ENCODE assay signal across 8 mouse cellular contexts in the genomic region with DNA sequence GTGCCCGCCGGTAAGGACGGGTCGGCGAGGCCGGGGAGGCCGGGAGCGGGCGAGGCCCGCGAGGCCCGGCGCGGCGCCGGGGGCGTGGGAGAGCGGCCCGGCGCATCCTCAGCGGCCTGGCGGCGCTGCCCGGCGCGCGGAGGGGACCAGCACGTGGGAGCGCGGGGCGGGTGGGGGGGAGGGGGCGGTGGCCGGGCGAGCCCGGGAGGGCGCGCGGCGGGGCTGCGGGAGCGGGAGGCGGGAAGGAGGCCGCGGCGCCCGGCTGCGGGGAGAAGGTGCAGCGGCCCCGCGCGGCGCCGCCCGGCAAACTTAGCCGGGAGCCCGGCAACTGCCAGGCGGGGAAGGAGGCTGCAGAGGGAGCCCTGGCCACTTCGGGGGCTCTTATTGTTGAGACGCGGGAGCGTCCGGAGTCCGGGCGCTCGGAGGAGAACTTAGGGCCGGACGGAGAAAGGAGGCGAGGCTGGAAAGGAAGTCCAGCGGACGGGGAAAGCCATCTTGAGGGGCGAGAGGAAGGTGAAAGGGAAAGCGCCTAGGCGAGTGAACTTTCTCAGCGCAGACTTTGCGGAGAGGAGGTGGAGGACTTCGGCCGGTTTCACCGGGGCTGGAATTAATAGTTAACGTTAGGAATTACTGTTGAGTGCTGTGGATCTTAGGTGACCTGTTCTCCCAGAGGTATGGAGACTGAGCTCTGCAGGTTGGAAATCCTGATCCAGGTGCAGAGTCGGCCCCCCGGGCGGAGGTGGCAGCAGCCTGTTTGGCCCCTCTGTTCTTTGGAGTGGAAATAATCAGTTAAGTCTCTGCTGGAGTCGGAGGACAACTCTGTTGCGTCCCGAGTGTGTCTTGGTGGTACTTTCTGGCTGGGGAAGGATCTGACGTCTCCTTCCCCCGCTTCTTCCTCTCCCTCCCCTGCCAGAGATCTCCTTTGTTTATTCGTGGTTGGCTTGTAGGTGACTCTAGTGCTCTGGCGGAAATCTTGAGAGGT. TPM values are rescaled to one million over a fixed set of nuclear protein-coding genes. Genes with fewer than 3 reads are reported as not detected.
DNase-seq lines count a peak whose midpoint lies in the region; ATAC-seq lines count a peak whose summit lies in the region.

No protein-coding gene starts in this region.

- peak; percentile 38 for ATAC-seq in frontal cortex, adult (ENCODE audit: low TSS enrichment)
- peak; percentile 73 for ATAC-seq in hindbrain, embryonic 11.5 days (ENCODE audit: low FRiP score)

- H3K4me1 ChIP-seq in hindbrain, embryonic 11.5 days (replicated peaks; ENCODE audit: control insufficient read depth, insufficient read depth, low read length), result no peaks in the 10 kb centered on the region

- peak overlapping the region; percentile 80 for H3K4me2 ChIP-seq in hindbrain, embryonic 11.5 days (replicated peaks; ENCODE audit: low read depth, low read length)

- DNase-seq in MN1 (ENCODE audit: low spot score), result peak; percentile 72
- DNase-seq in cerebellum, adult 18-20 months, result peak; percentile 45 to 67
- DNase-seq in hindbrain, embryonic 11.5 days (ENCODE audit: low spot score), result peak; percentile 65
- DNase-seq in layer of hippocampus, postnatal 36 days, result peak; percentile 23 to 29
- peak; percentile 62 to 72 for DNase-seq in lung, postnatal 4 days
- DNase-seq in retina, postnatal 1 day, result peak; percentile 67
- DNase-seq in urinary bladder, adult 2 months (ENCODE audit: low spot score), result peak; percentile 49

- WGBS in hindbrain, embryonic 11.5 days, result under 1% methylated on average over 51 of the region's 89 CpGs

- no peaks in the 10 kb centered on the region for H3K9me3 ChIP-seq in hindbrain, embryonic 11.5 days (ENCODE audit: control insufficient read depth, low read length)

- peak overlapping the region; percentile 92 for H3K9ac ChIP-seq in hindbrain, embryonic 11.5 days (ENCODE audit: low read depth, low read length)

- peak overlapping the region; percentile 87 for H3K4me3 ChIP-seq in hindbrain, embryonic 11.5 days (ENCODE audit: low read depth, low read length)

- H3K27ac ChIP-seq in hindbrain, embryonic 11.5 days (ENCODE audit: low read depth, low read length), result peak overlapping the region; percentile 95

- no peaks in the 10 kb centered on the region for H3K27me3 ChIP-seq in hindbrain, embryonic 11.5 days (ENCODE audit: control insufficient read depth, insufficient read depth, low read length)

- H3K36me3 ChIP-seq in hindbrain, embryonic 11.5 days (ENCODE audit: control insufficient read depth, insufficient read depth, low read length), result no peaks in the 10 kb centered on the region

RNA-seq across cellular contexts. Expression of a gene that starts 0.8 kb away (rescaled TPM):
- polyA plus RNA-seq in hindbrain, embryonic 11.5 days (2014; fragmentation: Nextera tagmentation; extraction: Ambion mirVana), result 41.2 and 54.7 TPM in 2 replicates
- total RNA-seq in layer of hippocampus, postnatal 36 days (2021), result 10 to 100 TPM; 24.2 to 25.3 TPM
- 5.8 and 8.2 TPM in 2 replicates for polyA plus RNA-seq in urinary bladder, adult 2 months (2012; rRNA removed)

Comparison
In these comparisons a context has a peak if more than half of its experiments do, and no peak if none do; other contexts are left out.
1. Peak in every context shown above with its lines: DNase-seq, ATAC-seq, H3K4me3 ChIP-seq and H3K27ac ChIP-seq.